Mouse (Mus musculus) forebrain, embryonic 10.5 days (tissue): ENCODE data around the gene Gm43951. TPM values are rescaled to one million over a fixed set of nuclear protein-coding genes. Genes with fewer than 3 reads are reported as not detected.
"Not testable (repeated sequence)": the region's sequence is repeated elsewhere in the genome, so short reads cannot be mapped to it uniquely, and the experiment has no call there.

Experiments
- DNase-seq: peaks from one replicate; pipeline ENCODE4 v3.0.0-alpha.2; 2017; ENCODE audit warnings: low spot score; ENCODE audit errors: extremely low spot score
- H3K27ac ChIP-seq: fragments of 300-500 bp; sonication (generic); 2 replicates; pipeline ENCODE4 v1.5.1; 2016; ENCODE audit warnings: mild to moderate bottlenecking
- H3K27me3 ChIP-seq: fragments of 300-500 bp; sonication (generic); 2 replicates; pipeline ENCODE4 v1.6.1; 2016; ENCODE audit warnings: mild to moderate bottlenecking; ENCODE audit not compliant: poor library complexity, severe bottlenecking
- H3K36me3 ChIP-seq: fragments of 300-500 bp; sonication (generic); replicated peaks from 2 replicates; pipeline ENCODE4 v1.6.1; 2016; ENCODE audit warnings: mild to moderate bottlenecking, moderate library complexity
- H3K4me1 ChIP-seq: fragments of 300-500 bp; sonication (generic); 2 replicates; pipeline ENCODE4 v1.6.1; 2016
- H3K4me3 ChIP-seq: fragments of 300-500 bp; sonication (generic); 2 replicates; pipeline ENCODE4 v1.5.1; 2016; ENCODE audit warnings: mild to moderate bottlenecking, moderate library complexity
- H3K9me3 ChIP-seq: fragments of 300-500 bp; sonication (generic); 2 replicates; pipeline ENCODE4 v1.6.1; 2016; ENCODE audit warnings: mild to moderate bottlenecking, moderate library complexity
- WGBS: fragments of 180-500 bp; shearing (Covaris S2); methylation state at CpG from one replicate; pipeline ENCODE4 v1.1.7; 2016; 5-methylcytosine and 5-hydroxymethylcytosine counted together
- polyA plus RNA-seq: library from polyadenylated mRNA; unstranded; fragments of >200 nt; fragmentation: Nextera tagmentation; extraction: Ambion mirVana; gene quantifications from 2 replicates; pipeline ENCODE4 v1.2.1, GENCODE M21; 2016

Gene Gm43951
- polyA plus RNA-seq, 1 experiment from 2014 or later, result 0.52 TPM

GRCm38 (mm10) chr11:72181136-72181535, 25.5 kb downstream of the Gm43951 start:
- Histone ChIP-seq H3K27ac (no peak overlapping the region), H3K27me3 (peaks cover 27% of the 10 kb centered on the region), H3K36me3 (peaks cover 69% of the 10 kb centered on the region), H3K4me1 (peaks cover 20% of the 10 kb centered on the region), H3K9me3 (no peaks in the 10 kb centered on the region), H3K4me3 (no peak overlapping the region)
- DNase-seq, result no peak
- WGBS, result 95% methylated on average over 4 of the region's 4 CpGs

DNA sequence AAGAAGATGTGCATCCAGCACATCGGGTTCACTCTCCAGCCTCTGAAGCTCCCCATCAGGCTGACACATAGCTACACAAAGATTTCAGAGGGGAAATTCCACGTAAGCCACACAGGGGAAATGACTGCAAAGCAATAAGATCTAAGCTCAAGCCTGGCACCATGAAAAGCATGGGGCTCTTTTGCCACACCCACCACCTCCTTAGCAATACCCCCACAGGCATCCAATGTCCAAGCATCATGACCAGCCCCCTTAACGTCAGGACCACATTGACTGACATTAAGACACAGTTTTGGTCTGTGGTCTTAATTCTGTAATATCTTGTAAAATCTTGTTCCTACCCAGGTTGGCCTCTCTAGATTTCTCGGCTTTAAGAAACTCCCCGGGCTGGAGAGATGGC, 26.1 kb downstream of the Gm43951 start:
- DNase-seq, result no peak
- WGBS, result 94% methylated on average over 5 of the region's 5 CpGs
- peaks cover 69% of the 10 kb centered on the region for H3K36me3 ChIP-seq

DNA sequence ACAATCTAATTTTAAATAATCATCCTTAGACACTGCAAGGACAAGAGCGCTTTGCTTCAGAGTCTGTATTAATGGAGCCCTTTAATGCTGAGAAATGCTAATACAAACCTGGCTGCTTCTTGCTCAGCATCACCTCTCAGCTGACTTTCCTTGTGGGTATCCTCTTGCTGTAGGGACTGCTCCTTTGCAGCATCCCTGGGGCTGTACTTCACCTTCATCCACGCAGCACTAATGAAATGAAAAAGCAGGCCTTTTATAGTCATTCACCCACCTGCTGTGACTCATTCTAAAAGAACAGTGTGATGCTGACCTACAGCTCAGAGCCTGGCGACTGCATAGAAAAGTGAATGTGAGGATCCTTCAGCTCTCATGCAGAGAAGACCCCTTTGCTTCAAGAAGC, 30.1 kb downstream of the Gm43951 start:
- Histone ChIP-seq H3K4me3 (no peak overlapping the region), H3K4me1 (peaks cover 27% of the 10 kb centered on the region), H3K27me3 (peaks cover 56% of the 10 kb centered on the region), H3K36me3 (peaks cover 92% of the 10 kb centered on the region), H3K9me3 (no peaks in the 10 kb centered on the region), H3K27ac (no peak overlapping the region)
- 34% methylated on average over 3 of the region's 3 CpGs for WGBS
- DNase-seq, result peak; percentile 26

More for the DNA sequence above, 26.1 kb downstream of the Gm43951 start:
- Histone ChIP-seq H3K4me1 (peaks cover 24% of the 10 kb centered on the region), H3K4me3 (no peak overlapping the region), H3K27ac (no peak overlapping the region), H3K9me3 (no peaks in the 10 kb centered on the region), H3K27me3 (peaks cover 33% of the 10 kb centered on the region)

DNA sequence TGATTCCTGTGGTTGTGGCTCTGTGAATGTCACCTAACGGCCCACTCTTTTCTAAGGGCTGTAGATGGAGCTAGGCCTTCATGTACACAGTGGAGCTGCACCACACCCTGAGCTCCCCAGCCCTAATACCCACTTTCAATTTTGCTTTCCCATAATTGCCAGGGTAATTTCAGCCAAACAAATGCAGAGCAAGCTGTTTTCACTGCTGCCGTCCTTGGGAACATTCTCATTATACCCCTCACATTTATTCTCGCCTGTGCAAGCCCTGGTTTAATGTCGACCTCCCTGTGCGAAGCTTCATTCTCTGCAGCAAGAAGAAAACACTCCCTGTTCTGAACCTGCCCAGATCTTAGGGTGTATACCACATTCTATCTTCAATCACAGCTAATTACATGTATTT, 30.7 kb downstream of the Gm43951 start:
- H3K4me3 ChIP-seq, result no peak overlapping the region
- 78% methylated on average over 5 of the region's 5 CpGs for WGBS

GRCm38 (mm10) chr11:72174721-72175120, 31.9 kb downstream of the Gm43951 start:
- Histone ChIP-seq H3K27ac (no peak overlapping the region), H3K27me3 (peaks cover 54% of the 10 kb centered on the region), H3K4me1 (peaks cover 27% of the 10 kb centered on the region), H3K36me3 (peaks cover 91% of the 10 kb centered on the region), H3K9me3 (no peaks in the 10 kb centered on the region), H3K4me3 (no peak overlapping the region)
- WGBS, result 93% methylated on average over 6 of the region's 6 CpGs
- DNase-seq, result no peak

More for the DNA sequence above, 30.7 kb downstream of the Gm43951 start:
- Histone ChIP-seq H3K36me3 (peaks cover 89% of the 10 kb centered on the region), H3K27ac (no peak overlapping the region), H3K27me3 (peaks cover 56% of the 10 kb centered on the region), H3K4me1 (peaks cover 27% of the 10 kb centered on the region), H3K9me3 (no peaks in the 10 kb centered on the region)
- no peak for DNase-seq

DNA sequence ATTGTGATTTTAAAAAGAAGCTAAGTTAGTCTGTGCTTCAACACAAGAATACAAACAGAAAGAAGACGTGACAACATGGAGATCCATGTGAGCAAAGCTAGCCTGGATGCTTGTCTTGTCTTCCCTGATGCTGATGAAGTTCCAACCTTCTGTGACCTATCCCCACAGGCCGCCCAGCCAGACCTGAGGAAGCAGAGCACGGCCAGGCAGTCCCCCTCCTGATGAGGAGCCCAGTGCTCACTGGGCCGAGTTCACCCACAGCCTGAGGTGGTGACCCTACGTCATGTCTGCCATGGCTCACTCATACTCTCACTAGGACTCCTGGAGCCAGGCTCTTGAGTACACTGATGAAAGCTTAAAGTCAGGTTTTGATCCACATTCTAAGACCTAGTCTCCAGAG, 33.1 kb downstream of the Gm43951 start:
- H3K36me3 ChIP-seq, result peaks cover 91% of the 10 kb centered on the region
- H3K4me3 ChIP-seq, result no peak overlapping the region
- WGBS, result 88% methylated on average over 5 of the region's 5 CpGs
- H3K27ac ChIP-seq, result no peak overlapping the region
- no peaks in the 10 kb centered on the region for H3K9me3 ChIP-seq
- DNase-seq, result no peak
- H3K27me3 ChIP-seq, result peaks cover 42% of the 10 kb centered on the region
- peaks cover 27% of the 10 kb centered on the region for H3K4me1 ChIP-seq

GRCm38 (mm10) chr11:72171906-72172305, 34.7 kb downstream of the Gm43951 start:
- H3K9me3 ChIP-seq, H3K4me3 ChIP-seq, H3K27ac ChIP-seq, DNase-seq: not testable (repeated sequence)
- 82% methylated on average over 4 of the region's 4 CpGs for WGBS
- H3K4me1 ChIP-seq, result peaks cover 14% of the 10 kb centered on the region
- peaks cover 30% of the 10 kb centered on the region for H3K27me3 ChIP-seq
- peaks cover 92% of the 10 kb centered on the region for H3K36me3 ChIP-seq

GRCm38 (mm10) chr11:72169871-72170270, 36.8 kb downstream of the Gm43951 start:
- no peaks in the 10 kb centered on the region for H3K9me3 ChIP-seq
- H3K4me1 ChIP-seq, result peaks cover 3% of the 10 kb centered on the region; the same call in 1 of the 2 replicates
- no peak overlapping the region for H3K27ac ChIP-seq
- peaks cover 94% of the 10 kb centered on the region for H3K36me3 ChIP-seq
- 88% methylated on average over 4 of the region's 4 CpGs for WGBS
- no peak overlapping the region for H3K4me3 ChIP-seq
- DNase-seq, result no peak
- H3K27me3 ChIP-seq, result peaks cover 17% of the 10 kb centered on the region

- WGBS, result 94% methylated on average over 2 of the region's 2 CpGs
- no peak overlapping the region for H3K4me3 ChIP-seq
- no peaks in the 10 kb centered on the region for H3K27me3 ChIP-seq
- no peaks in the 10 kb centered on the region for H3K9me3 ChIP-seq
- peaks cover 90% of the 10 kb centered on the region for H3K36me3 ChIP-seq
- no peaks in the 10 kb centered on the region for H3K4me1 ChIP-seq
- H3K27ac ChIP-seq, result no peak overlapping the region
- DNase-seq, result no peak
Measured at GRCm38 (mm10) chr11:72163198-72163597, 43.4 kb downstream of the Gm43951 start.

GRCm38 (mm10) chr11:72156624-72157023, 50.0 kb downstream of the Gm43951 start:
- DNase-seq, result no peak
- Histone ChIP-seq H3K27ac (no peak overlapping the region), H3K4me3 (no peak overlapping the region), H3K27me3 (no peaks in the 10 kb centered on the region), H3K4me1 (peaks cover 10% of the 10 kb centered on the region), H3K9me3 (no peaks in the 10 kb centered on the region), H3K36me3 (peaks cover 84% of the 10 kb centered on the region)
- 93% methylated on average over 2 of the region's 2 CpGs for WGBS

DNA sequence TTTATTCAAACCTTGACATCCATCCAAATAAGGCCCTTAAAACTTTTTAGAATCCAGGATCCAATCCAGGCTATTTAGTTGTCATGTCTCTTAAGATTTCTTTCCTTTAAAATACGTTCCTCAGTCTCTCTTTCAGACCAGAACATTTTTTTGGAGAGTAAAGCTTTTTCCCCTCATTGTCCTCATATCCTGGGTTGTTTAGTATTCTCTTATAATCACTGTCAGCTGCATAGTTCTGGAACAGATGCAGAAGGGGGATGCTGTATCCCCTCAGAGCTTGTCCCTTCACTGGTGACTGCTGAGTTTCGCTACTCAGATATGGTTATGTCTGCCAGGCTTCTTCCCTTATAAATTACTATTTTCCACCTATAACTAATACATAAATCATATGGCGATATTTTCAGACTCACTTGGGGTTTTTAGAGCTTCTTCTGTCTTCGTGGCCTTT, 50.6 kb downstream of the Gm43951 start:
- no peaks in the 10 kb centered on the region for H3K9me3 ChIP-seq
- peaks cover 79% of the 10 kb centered on the region for H3K36me3 ChIP-seq
- no peaks in the 10 kb centered on the region for H3K27me3 ChIP-seq
- H3K27ac ChIP-seq, result no peak overlapping the region
- DNase-seq, result no peak
- H3K4me3 ChIP-seq, result no peak overlapping the region
- WGBS, result 91% methylated on average over 4 of the region's 4 CpGs
- peaks cover 16% of the 10 kb centered on the region for H3K4me1 ChIP-seq

- Histone ChIP-seq H3K27ac (no peak overlapping the region), H3K27me3 (no peaks in the 10 kb centered on the region), H3K4me1 (peaks cover 18% of the 10 kb centered on the region), H3K36me3 (peaks cover 74% of the 10 kb centered on the region), H3K9me3 (no peaks in the 10 kb centered on the region), H3K4me3 (no peak overlapping the region)
- DNase-seq, result no peak
- 82% methylated on average over 11 of the region's 11 CpGs for WGBS
Measured at GRCm38 (mm10) chr11:72155186-72155980, 51.3 kb downstream of the Gm43951 start.
